Mouse (Mus musculus): ENCODE results near the gene Cacng2. TPM values are rescaled to one million over a fixed set of nuclear protein-coding genes. Genes with fewer than 3 reads are reported as not detected.
A peak's percentile ranks its signal among the peaks of the same experiment; 100 is the strongest.
"Not testable (repeated sequence)": the region's sequence is repeated elsewhere in the genome, so short reads cannot be mapped to it uniquely, and the experiment has no call there.

Gene Cacng2
- polyA plus RNA-seq, 1 experiment = not detected

GRCm38 (mm10) chr15:78045842-78046241, 74.0 kb downstream of the Cacng2 start:
- Histone ChIP-seq H3K4me3 (ENCODE audit: insufficient read depth, low read depth, low read length) (peak overlapping the region; percentile 35; the same call in 1 of the 2 replicates), H3K27ac (ENCODE audit: insufficient read depth, low read depth, low read length) (peak overlapping the region; percentile 96), H3K4me1 (ENCODE audit: control insufficient read depth, insufficient read depth, low read length) (peaks cover 27% of the 10 kb centered on the region)
- TF ChIP-seq POLR2A (IDR thresholded peaks at IDR 0.05; ENCODE audit: insufficient read depth, low read depth, low read length) (no peak), CTCF (IDR thresholded peaks at IDR 0.05; ENCODE audit: insufficient read depth, low read depth, low read length) (no peak)
- WGBS = 24% methylated on average over 7 of the region's 7 CpGs

GRCm38 (mm10) chr15:78045314-78045713, 74.5 kb downstream of the Cacng2 start:
- Histone ChIP-seq H3K4me1 (ENCODE audit: control insufficient read depth, insufficient read depth, low read length) (peaks cover 27% of the 10 kb centered on the region), H3K27ac (ENCODE audit: insufficient read depth, low read depth, low read length) (peak overlapping the region; percentile 96), H3K4me3 (ENCODE audit: insufficient read depth, low read depth, low read length) (peak overlapping the region; percentile 35)
- TF ChIP-seq CTCF (IDR thresholded peaks at IDR 0.05; ENCODE audit: insufficient read depth, low read depth, low read length) = no peak
- whole genome bisulfite sequencing = 27% methylated on average over 7 of the region's 7 CpGs

- WGBS = 19% methylated on average over 6 of the region's 6 CpGs
- Histone ChIP-seq H3K27ac (ENCODE audit: insufficient read depth, low read depth, low read length) (peak overlapping the region; percentile 74), H3K4me1 (ENCODE audit: control insufficient read depth, insufficient read depth, low read length) (peaks cover 24% of the 10 kb centered on the region), H3K4me3 (ENCODE audit: insufficient read depth, low read depth, low read length) (no peak overlapping the region)
- no peak for TF ChIP-seq CTCF (IDR thresholded peaks at IDR 0.05; ENCODE audit: insufficient read depth, low read depth, low read length)
- TF ChIP-seq POLR2A (IDR thresholded peaks at IDR 0.05; ENCODE audit: insufficient read depth, low read depth, low read length) = no peak
Measured at GRCm38 (mm10) chr15:78044826-78045225, 75.0 kb downstream of the Cacng2 start.

DNA sequence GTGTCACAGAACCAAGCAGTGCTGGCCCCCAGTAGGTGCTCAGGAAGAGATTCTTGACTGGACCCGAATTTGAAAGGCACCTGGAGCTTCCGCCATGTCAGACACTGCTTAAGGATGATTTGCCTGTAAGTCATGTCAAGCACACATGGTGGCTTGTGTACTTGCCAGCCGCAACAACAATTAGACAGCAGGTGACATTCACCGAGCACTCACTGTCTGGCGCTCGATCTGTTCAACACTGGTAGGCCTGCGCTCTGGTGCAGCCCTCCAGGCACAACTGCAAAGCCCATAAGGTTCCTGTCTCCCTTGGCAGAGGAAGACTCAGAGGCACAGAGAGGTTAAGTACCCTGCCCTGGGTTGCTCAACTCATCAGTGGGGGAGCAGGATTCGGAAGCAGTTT, 77.1 kb downstream of the Cacng2 start:
- WGBS = 87% methylated on average over 8 of the region's 8 CpGs
- peaks cover 24% of the 10 kb centered on the region for H3K4me1 ChIP-seq (ENCODE audit: control insufficient read depth, insufficient read depth, low read length)
- TF ChIP-seq CTCF (IDR thresholded peaks at IDR 0.05; ENCODE audit: insufficient read depth, low read depth, low read length) (no peak), POLR2A (IDR thresholded peaks at IDR 0.05; ENCODE audit: insufficient read depth, low read depth, low read length) (no peak)

DNA sequence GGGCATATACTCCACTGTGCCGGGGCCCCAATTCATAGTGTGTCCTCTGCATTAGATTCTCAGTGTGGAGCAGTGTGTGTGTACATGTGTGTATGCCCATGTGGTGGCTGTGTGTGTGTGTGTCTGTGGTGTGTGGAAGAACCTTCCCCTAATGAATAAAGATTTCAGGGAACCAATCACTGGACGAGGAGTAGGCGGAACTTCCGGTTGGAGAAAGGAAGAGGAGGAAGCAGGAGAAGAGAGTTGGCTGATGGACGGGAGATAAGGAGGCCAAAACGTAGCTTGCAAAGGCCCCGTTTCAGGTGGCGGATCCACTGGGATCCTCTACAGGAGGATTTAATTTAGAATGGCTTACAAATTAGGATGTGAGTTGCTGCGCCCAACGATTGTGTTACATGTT, 82.2 kb downstream of the Cacng2 start:
- TF ChIP-seq POLR2A (IDR thresholded peaks at IDR 0.05; ENCODE audit: insufficient read depth, low read depth, low read length) (no peak), CTCF (IDR thresholded peaks at IDR 0.05; ENCODE audit: insufficient read depth, low read depth, low read length) (no peak)
- 90% methylated on average over 10 of the region's 10 CpGs for WGBS
- Histone ChIP-seq H3K4me3 (ENCODE audit: insufficient read depth, low read depth, low read length) (no peak overlapping the region), H3K27ac (ENCODE audit: insufficient read depth, low read depth, low read length) (no peak overlapping the region), H3K4me1 (ENCODE audit: control insufficient read depth, insufficient read depth, low read length) (peaks cover 2% of the 10 kb centered on the region; the same call in 1 of the 2 replicates)

More for the DNA sequence above, 77.1 kb downstream of the Cacng2 start:
- Histone ChIP-seq H3K4me3 (ENCODE audit: insufficient read depth, low read depth, low read length) (no peak overlapping the region), H3K27ac (ENCODE audit: insufficient read depth, low read depth, low read length) (no peak overlapping the region)

- WGBS = 51% methylated on average over 2 of the region's 2 CpGs
- no peak overlapping the region for H3K27ac ChIP-seq (ENCODE audit: insufficient read depth, low read depth, low read length)
Measured at GRCm38 (mm10) chr15:78036586-78036985, 83.2 kb downstream of the Cacng2 start.

GRCm38 (mm10) chr15:78029938-78030337, 89.9 kb downstream of the Cacng2 start:
- peaks cover 5% of the 10 kb centered on the region for H3K4me1 ChIP-seq (ENCODE audit: control insufficient read depth, insufficient read depth, low read length)
- TF ChIP-seq CTCF (IDR thresholded peaks at IDR 0.05; ENCODE audit: insufficient read depth, low read depth, low read length) = no peak
- TF ChIP-seq POLR2A (IDR thresholded peaks at IDR 0.05; ENCODE audit: insufficient read depth, low read depth, low read length) = no peak
- H3K4me3 ChIP-seq (ENCODE audit: insufficient read depth, low read depth, low read length) = no peak overlapping the region
- WGBS = 87% methylated on average over 8 of the region's 8 CpGs
- H3K27ac ChIP-seq (ENCODE audit: insufficient read depth, low read depth, low read length) = no peak overlapping the region

More at GRCm38 (mm10) chr15:78036586-78036985, 83.2 kb downstream of the Cacng2 start:
- TF ChIP-seq CTCF (IDR thresholded peaks at IDR 0.05; ENCODE audit: insufficient read depth, low read depth, low read length) (no peak), POLR2A (IDR thresholded peaks at IDR 0.05; ENCODE audit: insufficient read depth, low read depth, low read length) (no peak)
- H3K4me1 ChIP-seq (ENCODE audit: control insufficient read depth, insufficient read depth, low read length) = peaks cover 5% of the 10 kb centered on the region
- no peak overlapping the region for H3K4me3 ChIP-seq (ENCODE audit: insufficient read depth, low read depth, low read length)

- TF ChIP-seq POLR2A (IDR thresholded peaks at IDR 0.05; ENCODE audit: insufficient read depth, low read depth, low read length) (no peak), CTCF (IDR thresholded peaks at IDR 0.05; ENCODE audit: insufficient read depth, low read depth, low read length) (no peak)
- 97% methylated on average over 6 of the region's 6 CpGs for WGBS
- H3K4me1 ChIP-seq (ENCODE audit: control insufficient read depth, insufficient read depth, low read length) = no peaks in the 10 kb centered on the region
- no peak overlapping the region for H3K27ac ChIP-seq (ENCODE audit: insufficient read depth, low read depth, low read length)
- H3K4me3 ChIP-seq (ENCODE audit: insufficient read depth, low read depth, low read length) = no peak overlapping the region
Measured at GRCm38 (mm10) chr15:78026521-78026920, 93.3 kb downstream of the Cacng2 start.

DNA sequence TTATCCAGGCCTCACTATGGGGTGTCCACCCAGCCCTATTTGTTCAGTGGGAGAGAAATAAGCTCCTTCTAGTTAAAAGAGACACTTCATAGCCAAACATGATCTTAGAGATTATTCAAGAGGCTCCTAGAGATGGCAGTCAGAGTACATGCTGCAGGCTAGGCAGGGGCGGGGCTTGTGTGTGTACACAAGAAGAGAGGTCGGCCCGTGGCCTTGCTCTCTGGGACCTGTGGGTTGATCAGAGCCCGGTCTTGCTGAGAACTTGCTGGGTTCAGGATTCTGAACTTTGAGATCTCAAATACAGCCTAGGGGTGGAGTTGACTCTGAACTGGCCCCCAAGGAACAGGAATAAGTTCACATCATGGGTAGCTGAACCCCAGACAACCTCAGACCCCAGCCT, 95.6 kb downstream of the Cacng2 start:
- no peak for TF ChIP-seq POLR2A (IDR thresholded peaks at IDR 0.05; ENCODE audit: insufficient read depth, low read depth, low read length)
- Histone ChIP-seq H3K27ac (ENCODE audit: insufficient read depth, low read depth, low read length) (no peak overlapping the region), H3K4me3 (ENCODE audit: insufficient read depth, low read depth, low read length) (no peak overlapping the region), H3K4me1 (ENCODE audit: control insufficient read depth, insufficient read depth, low read length) (peaks cover 12% of the 10 kb centered on the region)
- WGBS = 84% methylated on average over 4 of the region's 4 CpGs

DNA sequence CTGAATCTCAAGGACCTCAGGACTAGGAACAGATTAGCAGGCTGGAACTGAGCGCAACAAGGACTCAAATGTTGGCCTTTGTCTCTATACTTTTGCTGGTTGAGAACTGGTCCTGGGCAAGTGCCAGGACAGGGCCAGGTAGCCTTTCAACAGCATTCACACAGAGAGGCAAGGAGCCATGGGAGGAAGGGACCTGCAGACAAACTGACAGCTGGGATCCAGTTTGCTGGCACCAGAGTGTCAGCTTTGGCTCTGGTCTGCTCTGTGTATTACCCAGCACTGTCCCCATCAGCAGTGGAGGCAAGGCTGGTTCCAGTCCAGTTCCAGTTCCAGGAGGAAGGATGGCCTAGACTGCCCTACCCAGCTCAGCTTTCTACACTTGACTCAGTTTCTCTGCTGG, 105.8 kb downstream of the Cacng2 start:
- H3K4me3 ChIP-seq (ENCODE audit: insufficient read depth, low read depth, low read length) = no peak overlapping the region
- 94% methylated on average over 1 of the region's 1 CpGs for WGBS
- no peaks in the 10 kb centered on the region for H3K4me1 ChIP-seq (ENCODE audit: control insufficient read depth, insufficient read depth, low read length)
- TF ChIP-seq CTCF (IDR thresholded peaks at IDR 0.05; ENCODE audit: insufficient read depth, low read depth, low read length) = no peak
- no peak for TF ChIP-seq POLR2A (IDR thresholded peaks at IDR 0.05; ENCODE audit: insufficient read depth, low read depth, low read length)
- no peak overlapping the region for H3K27ac ChIP-seq (ENCODE audit: insufficient read depth, low read depth, low read length)

GRCm38 (mm10) chr15:78008206-78008605, 111.6 kb downstream of the Cacng2 start:
- H3K27ac ChIP-seq (ENCODE audit: insufficient read depth, low read depth, low read length); H3K4me3 ChIP-seq (ENCODE audit: insufficient read depth, low read depth, low read length): not testable (repeated sequence)
- WGBS = 94% methylated on average over 8 of the region's 8 CpGs
- H3K4me1 ChIP-seq (ENCODE audit: control insufficient read depth, insufficient read depth, low read length) = peaks cover 11% of the 10 kb centered on the region
